Mouse (Mus musculus) heart, adult 18-20 months (tissue): ENCODE measurements around the gene Hsd3b7. TPM values are rescaled to one million over a fixed set of nuclear protein-coding genes. Genes with fewer than 3 reads are reported as not detected.
A peak's percentile ranks its signal among the peaks of the same experiment; 100 is the strongest.
"Not testable (repeated sequence)": the region's sequence is repeated elsewhere in the genome, so short reads cannot be mapped to it uniquely, and the experiment has no call there.

Source experiments
- DNase-seq, 2 experiments: peaks; one replicate each; pipeline ENCODE4 v3.0.0; 2021 to 2022; ENCODE audit warnings: mixed read lengths in 1 of 2
- total RNA-seq, 2 experiments: library from RNA; stranded (reverse); gene quantifications; 2 replicates each; pipeline ENCODE4 v1.2.3; 2021

Gene Hsd3b7
- total RNA-seq, 2 experiments from 2014 or later: 10.8 to 13.9 TPM

- not testable (repeated sequence) for DNase-seq
These were observed 24.6 kb upstream of the Hsd3b7 start for GRCm38 (mm10) chr7:127775837-127776236.

GRCm38 (mm10) chr7:127776426-127776825 lies 24.0 kb upstream of the Hsd3b7 start, which contains the start of gene Setd1a:
Gene Setd1a (plus strand): TSS chr7:127776670.
- peak; percentile 88 to 96 for DNase-seq

GRCm38 (mm10) chr7:127776878-127777473 lies 23.4 kb upstream of the Hsd3b7 start:
- peak; percentile 97 for DNase-seq

- DNase-seq: peak; percentile 50 to 68
These were observed 22.7 kb upstream of the Hsd3b7 start for GRCm38 (mm10) chr7:127777474-127778266.

DNA sequence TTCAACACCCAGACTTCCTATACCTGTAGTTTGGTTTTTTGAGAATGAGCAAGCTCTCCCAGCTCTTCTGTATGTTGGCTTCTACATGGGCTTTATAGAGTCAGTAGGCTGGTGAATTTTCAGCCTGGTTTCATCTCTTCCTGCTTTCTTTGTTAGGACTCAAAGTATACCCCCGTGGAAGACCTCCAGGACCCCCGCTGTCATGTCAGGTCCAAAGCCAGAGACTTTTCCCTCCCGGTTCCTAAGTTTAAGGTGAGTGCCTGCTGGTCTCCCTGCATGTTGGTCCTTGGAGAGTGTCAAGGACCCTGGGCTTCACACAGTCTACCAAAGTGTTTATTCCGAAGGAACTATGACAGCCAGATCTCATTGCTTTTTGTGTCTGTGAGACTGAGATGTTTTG lies 22.1 kb upstream of the Hsd3b7 start:
- DNase-seq: no peak

- no peak for DNase-seq
These were observed 15.1 kb upstream of the Hsd3b7 start, which contains the start of gene Gm49388 for GRCm38 (mm10) chr7:127785308-127785707. Gene Gm49388 (plus strand): TSS chr7:127785608.

GRCm38 (mm10) chr7:127797076-127797845 lies 3.1 kb upstream of the Hsd3b7 start:
- DNase-seq: no peak

- no peak for DNase-seq
These were observed 1.8 kb upstream of the Hsd3b7 start for GRCm38 (mm10) chr7:127798591-127798990.

GRCm38 (mm10) chr7:127799211-127799610 lies 1.2 kb upstream of the Hsd3b7 start:
- no peak for DNase-seq

GRCm38 (mm10) chr7:127799738-127800137 lies 666 bp upstream of the Hsd3b7 start:
- DNase-seq: no peak

DNA sequence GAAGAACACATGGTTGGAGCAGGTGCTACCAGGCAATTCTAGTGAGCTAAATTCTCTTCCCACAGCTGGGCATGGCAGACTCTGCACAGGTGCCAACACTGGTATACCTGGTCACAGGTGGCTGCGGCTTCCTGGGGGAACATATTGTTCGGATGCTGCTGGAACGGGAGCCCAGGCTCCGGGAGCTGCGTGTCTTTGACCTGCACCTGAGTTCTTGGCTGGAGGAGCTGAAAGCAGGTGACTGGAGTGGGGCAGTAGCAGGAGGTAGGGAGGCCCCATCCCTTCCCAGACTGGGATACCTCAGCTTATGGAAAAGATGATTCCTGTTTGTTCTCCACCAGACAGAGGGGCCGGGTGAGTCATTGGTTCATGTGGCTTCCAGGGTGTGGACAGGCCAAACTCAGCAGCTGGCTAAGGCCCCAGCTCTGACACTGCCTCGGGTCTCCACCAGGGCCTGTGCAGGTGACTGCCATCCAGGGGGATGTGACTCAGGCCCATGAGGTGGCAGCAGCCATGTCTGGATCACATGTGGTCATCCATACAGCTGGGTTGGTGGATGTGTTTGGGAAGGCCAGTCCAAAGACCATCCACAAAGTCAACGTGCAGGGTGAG lies 712 bp downstream of the Hsd3b7 start:
- DNase-seq: peak; percentile 25 to 34

DNA sequence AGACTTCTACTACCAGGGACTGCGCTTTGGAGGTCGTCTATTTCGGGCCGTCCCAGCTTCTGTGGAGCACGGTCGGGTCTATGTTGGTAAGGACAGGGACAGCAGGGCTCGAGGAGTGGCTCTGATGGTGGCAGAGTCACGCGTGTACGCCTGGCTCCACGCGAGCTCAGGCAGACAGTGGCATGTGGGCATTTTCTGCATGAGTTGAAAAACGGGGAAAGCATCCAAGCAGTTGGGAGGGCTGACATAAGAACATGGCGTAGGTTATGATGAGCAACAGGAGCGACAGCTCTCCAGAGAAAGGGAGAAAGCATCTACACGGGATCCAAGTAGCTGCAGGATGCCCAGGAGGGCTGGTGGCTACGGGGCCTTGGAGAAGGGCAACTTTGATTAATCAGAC lies 1.9 kb downstream of the Hsd3b7 start:
- DNase-seq: no peak

- DNase-seq: no peak
These were observed 8.4 kb downstream of the Hsd3b7 start for GRCm38 (mm10) chr7:127808821-127809220.

- no peak for DNase-seq
These were observed 9.4 kb downstream of the Hsd3b7 start for GRCm38 (mm10) chr7:127809846-127810245.

GRCm38 (mm10) chr7:127810650-127811049 lies 10.2 kb downstream of the Hsd3b7 start:
- DNase-seq: no peak

DNA sequence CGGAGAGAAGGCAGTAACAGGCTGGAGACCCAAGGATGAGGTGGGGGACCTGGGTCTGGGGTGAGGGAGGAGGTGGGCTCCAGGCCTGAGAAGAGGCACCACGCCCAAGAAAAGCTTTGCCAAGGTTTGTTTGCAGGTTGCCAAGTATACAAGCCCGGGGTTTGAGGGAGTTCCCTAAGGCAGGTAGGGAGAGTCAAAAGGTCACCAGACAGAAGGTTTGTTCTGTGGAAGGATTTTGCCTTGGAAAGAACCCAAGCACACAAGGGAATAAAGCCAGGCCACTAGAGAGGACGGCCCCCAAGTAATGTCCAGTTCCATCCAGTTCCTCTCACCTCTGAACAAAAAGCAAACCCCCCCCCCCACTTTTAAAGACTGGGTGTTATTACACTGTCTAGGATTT lies 10.8 kb downstream of the Hsd3b7 start:
- no peak for DNase-seq

DNA sequence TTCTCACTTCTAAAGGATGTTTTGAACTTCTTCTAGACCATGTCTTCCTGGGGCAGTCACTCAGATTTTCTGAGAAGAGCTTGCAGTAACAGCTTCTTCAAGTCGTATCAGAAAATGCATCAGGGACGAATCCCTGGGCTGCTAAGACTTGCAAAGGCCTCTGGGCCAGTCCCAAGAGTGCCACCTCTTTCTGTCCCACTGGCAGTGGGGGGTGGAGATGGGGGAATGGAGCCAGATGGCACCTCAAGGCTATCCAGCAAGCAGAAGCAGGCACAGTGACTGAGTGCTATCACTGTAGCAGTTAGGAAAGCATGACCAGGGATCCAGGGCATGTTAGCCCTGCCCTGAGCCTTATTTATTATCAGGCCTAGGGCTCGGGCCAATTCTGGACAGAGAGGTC lies 11.9 kb downstream of the Hsd3b7 start:
- no peak for DNase-seq

DNA sequence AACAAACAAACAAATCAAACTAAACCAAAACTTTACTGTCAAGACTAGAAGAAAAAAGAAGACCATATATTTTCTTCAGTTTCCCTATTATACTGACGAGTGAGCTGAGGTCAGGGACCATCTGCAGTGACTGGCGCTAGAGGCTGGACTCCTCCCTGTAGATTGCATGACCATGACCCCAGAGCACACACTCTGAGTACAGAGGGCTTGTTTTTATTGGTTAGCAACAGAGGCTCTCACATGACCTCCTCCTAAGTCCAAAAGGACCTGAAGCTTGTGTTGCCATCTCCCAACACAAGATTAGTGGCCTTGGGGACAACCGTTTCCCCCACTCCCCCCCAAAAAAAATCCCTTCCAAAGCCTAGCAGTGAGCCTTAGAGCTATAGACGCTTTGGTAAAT lies 13.4 kb downstream of the Hsd3b7 start:
- DNase-seq: peak in 1 of 2 experiments; percentile 69

DNA sequence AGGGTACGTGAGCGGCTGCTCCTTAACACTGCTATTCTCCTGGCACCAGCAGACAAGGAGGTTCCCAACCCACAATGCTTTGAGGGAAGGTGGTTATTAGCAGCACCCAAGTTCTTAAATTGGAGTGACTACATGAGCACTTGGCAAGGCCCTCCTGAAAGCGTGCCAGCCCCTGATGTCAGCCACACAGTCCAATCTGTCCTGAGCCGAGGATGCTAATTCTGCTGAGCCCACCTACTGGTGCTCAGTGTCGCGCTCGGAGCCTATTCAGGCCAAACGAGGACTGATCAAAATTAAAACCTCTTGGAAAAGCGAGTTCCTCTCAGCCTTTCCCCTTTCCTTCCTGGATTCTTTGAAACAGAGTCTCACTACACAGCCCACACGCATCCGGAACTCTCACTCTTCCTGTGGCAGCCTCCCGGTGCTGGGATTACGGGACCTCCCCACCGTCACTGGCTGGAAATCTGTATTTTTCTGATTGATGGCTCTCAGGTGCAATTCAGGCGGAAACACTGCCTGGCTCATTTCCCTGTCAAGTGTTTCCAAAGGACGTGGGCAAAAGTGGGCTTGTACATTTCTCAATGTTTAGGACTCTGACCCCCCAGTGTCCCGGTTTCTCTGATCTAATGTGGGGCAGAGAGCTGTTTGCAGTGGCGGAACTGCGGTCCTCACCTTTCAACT lies 14.0 kb downstream of the Hsd3b7 start:
- DNase-seq: peak; percentile 90 to 91

DNA sequence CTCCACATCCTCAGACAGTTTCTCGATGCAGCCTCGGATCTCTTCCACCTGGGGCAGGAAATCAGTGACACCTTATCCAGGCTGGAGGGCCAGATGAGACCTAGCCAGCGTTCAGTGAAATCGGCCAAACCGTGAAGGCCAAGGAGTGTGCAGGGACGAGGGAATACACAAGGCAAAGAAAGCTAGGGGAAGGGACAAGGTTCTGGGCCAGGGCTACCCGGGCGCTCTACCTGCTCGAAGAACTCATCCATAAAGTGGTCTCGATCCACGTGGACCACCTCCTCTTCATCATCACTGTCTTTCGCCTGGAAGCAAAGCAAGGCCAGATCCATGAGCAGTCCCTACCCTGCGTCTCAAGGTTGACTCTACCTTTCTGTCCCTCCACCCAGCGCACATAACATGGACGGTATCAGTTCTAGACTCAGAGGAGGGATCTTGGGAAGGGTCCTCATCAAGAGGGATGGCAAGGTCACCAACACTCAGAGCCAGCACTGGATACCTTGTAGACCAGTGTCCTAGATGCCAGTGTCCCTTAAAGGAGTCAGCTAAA lies 14.8 kb downstream of the Hsd3b7 start:
- no peak for DNase-seq
